Mouse (Mus musculus): ENCODE data around the gene A030014E15Rik.

DNA sequence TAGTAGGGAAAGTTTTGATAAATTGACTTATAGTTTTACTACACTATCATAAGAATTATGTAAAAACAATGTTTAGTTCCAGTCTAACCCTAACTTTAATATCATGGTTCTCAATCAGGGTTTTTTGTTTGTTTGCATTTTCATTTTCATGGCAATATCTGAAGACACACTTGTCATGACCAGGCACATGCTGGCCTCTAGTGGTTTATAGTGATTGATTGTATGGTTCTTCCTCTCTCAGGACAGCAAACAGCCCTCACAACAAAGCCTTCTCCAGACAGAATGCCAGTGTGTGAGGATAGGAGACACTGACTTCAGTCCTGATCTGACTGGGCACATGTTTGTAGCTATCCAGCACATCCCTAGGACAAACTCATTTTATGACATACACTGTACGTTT, 48.5 kb downstream of the A030014E15Rik start:
- TF ChIP-seq CTCF (IDR thresholded peaks at IDR 0.05; ENCODE audit: low read depth, low read length) = no peak
- TF ChIP-seq POLR2A (IDR thresholded peaks at IDR 0.05; ENCODE audit: borderline replicate concordance, low read depth, low read length) = no peak
